Mouse (Mus musculus) erythroblast, embryonic 14.5 days (primary cell): ENCODE measurements around the gene Wdr27.

Source experiments
- GATA1 ChIP-seq: IDR thresholded peaks from 2 replicates; pipeline ENCODE4 v1.6.1; 2012; ENCODE audit warnings: low read length, inconsistent platforms, mixed read lengths
- TAL1 ChIP-seq: IDR thresholded peaks from 3 replicates; pipeline ENCODE4 v1.6.1; 2012; ENCODE audit warnings: low read length, inconsistent platforms, mixed read lengths

- TF ChIP-seq TAL1, result no peak
- TF ChIP-seq GATA1, result no peak
These were observed 35.8 kb downstream of the Wdr27 start for GRCm38 (mm10) chr17:14907136-14907535.
